Mouse (Mus musculus) erythroblast, embryonic 14.5 days (primary cell): ENCODE measurements at regions not wholly inside any gene's neighbourhood (a gene's known extent, or its start where the extent isn't known, plus 50 kb on each side); places are given as distances from the start of the nearest gene placed in this dataset.

ENCODE experiments used
- H3K27me3 ChIP-seq: 2 replicates; pipeline ENCODE4 v1.6.1; 2012; ENCODE audit warnings: inconsistent platforms; ENCODE audit not compliant: control insufficient read depth
- H3K36me3 ChIP-seq: 2 replicates; pipeline ENCODE4 v1.6.1; 2012; ENCODE audit warnings: mild to moderate bottlenecking, inconsistent platforms; ENCODE audit not compliant: control insufficient read depth
- H3K4me1 ChIP-seq: 2 replicates; pipeline ENCODE4 v1.6.1; 2012; ENCODE audit warnings: inconsistent platforms; ENCODE audit not compliant: control insufficient read depth
- H3K4me3 ChIP-seq: replicated peaks from 2 replicates; pipeline ENCODE3; 2012; ENCODE audit warnings: moderate library complexity, mild to moderate bottlenecking, inconsistent platforms
- H3K9me3 ChIP-seq: 2 replicates; pipeline ENCODE4 v1.6.1; 2012; ENCODE audit warnings: low read length, inconsistent platforms, mixed read lengths; ENCODE audit not compliant: control insufficient read depth
- GATA1 ChIP-seq: IDR thresholded peaks from 2 replicates; pipeline ENCODE4 v1.6.1; 2012; ENCODE audit warnings: low read length, inconsistent platforms, mixed read lengths
- TAL1 ChIP-seq: IDR thresholded peaks from 3 replicates; pipeline ENCODE4 v1.6.1; 2012; ENCODE audit warnings: low read length, inconsistent platforms, mixed read lengths

GRCm38 (mm10) chr16:24183216-24183615 lies 194.6 kb upstream of the Bcl6 start:
- TF ChIP-seq TAL1 (no peak), GATA1 (no peak)
- no peaks in the 10 kb centered on the region for H3K36me3 ChIP-seq
- no peaks in the 10 kb centered on the region for H3K9me3 ChIP-seq
- H3K27me3 ChIP-seq, result no peaks in the 10 kb centered on the region
- H3K4me3 ChIP-seq, result no peak overlapping the region
- H3K4me1 ChIP-seq, result no peaks in the 10 kb centered on the region

- H3K27me3 ChIP-seq, result no peaks in the 10 kb centered on the region
- TF ChIP-seq TAL1, result no peak
- no peak for TF ChIP-seq GATA1
- no peaks in the 10 kb centered on the region for H3K4me1 ChIP-seq
- no peaks in the 10 kb centered on the region for H3K9me3 ChIP-seq
- no peaks in the 10 kb centered on the region for H3K36me3 ChIP-seq
- H3K4me3 ChIP-seq, result no peak overlapping the region
These were observed 192.7 kb upstream of the Bcl6 start for GRCm38 (mm10) chr16:24181388-24181787.

GRCm38 (mm10) chr16:24180666-24181065 lies 192.0 kb upstream of the Bcl6 start:
- H3K4me3 ChIP-seq, result no peak overlapping the region
- no peaks in the 10 kb centered on the region for H3K27me3 ChIP-seq
- H3K36me3 ChIP-seq, result no peaks in the 10 kb centered on the region

GRCm38 (mm10) chr16:24177564-24177963 lies 188.9 kb upstream of the Bcl6 start:
- H3K4me3 ChIP-seq, result no peak overlapping the region
- TF ChIP-seq TAL1, result no peak
- TF ChIP-seq GATA1, result no peak
- no peaks in the 10 kb centered on the region for H3K27me3 ChIP-seq
- H3K9me3 ChIP-seq, result no peaks in the 10 kb centered on the region
- H3K36me3 ChIP-seq, result no peaks in the 10 kb centered on the region
- no peaks in the 10 kb centered on the region for H3K4me1 ChIP-seq

More at GRCm38 (mm10) chr16:24180666-24181065, 192.0 kb upstream of the Bcl6 start:
- no peaks in the 10 kb centered on the region for H3K9me3 ChIP-seq
- TF ChIP-seq GATA1, result no peak
- TF ChIP-seq TAL1, result no peak
- no peaks in the 10 kb centered on the region for H3K4me1 ChIP-seq

- no peaks in the 10 kb centered on the region for H3K9me3 ChIP-seq
- no peaks in the 10 kb centered on the region for H3K4me1 ChIP-seq
- no peaks in the 10 kb centered on the region for H3K27me3 ChIP-seq
- H3K4me3 ChIP-seq, result no peak overlapping the region
- H3K36me3 ChIP-seq, result no peaks in the 10 kb centered on the region
- TF ChIP-seq TAL1 (no peak), GATA1 (no peak)
These were observed 188.5 kb upstream of the Bcl6 start for GRCm38 (mm10) chr16:24177131-24177530.

GRCm38 (mm10) chr16:24176057-24176456 lies 187.4 kb upstream of the Bcl6 start:
- no peaks in the 10 kb centered on the region for H3K27me3 ChIP-seq
- no peaks in the 10 kb centered on the region for H3K36me3 ChIP-seq
- no peak for TF ChIP-seq TAL1
- no peak for TF ChIP-seq GATA1
- no peaks in the 10 kb centered on the region for H3K9me3 ChIP-seq
- no peaks in the 10 kb centered on the region for H3K4me1 ChIP-seq
- H3K4me3 ChIP-seq, result no peak overlapping the region

- Histone ChIP-seq H3K27me3 (no peaks in the 10 kb centered on the region), H3K9me3 (no peaks in the 10 kb centered on the region), H3K4me3 (no peak overlapping the region), H3K36me3 (no peaks in the 10 kb centered on the region), H3K4me1 (no peaks in the 10 kb centered on the region)
- TF ChIP-seq TAL1 (no peak), GATA1 (no peak)
These were observed 186.6 kb upstream of the Bcl6 start for GRCm38 (mm10) chr16:24175235-24175760.

GRCm38 (mm10) chr16:24174595-24174994 lies 185.9 kb upstream of the Bcl6 start:
- Histone ChIP-seq H3K27me3 (no peaks in the 10 kb centered on the region), H3K4me3 (no peak overlapping the region), H3K36me3 (no peaks in the 10 kb centered on the region), H3K4me1 (no peaks in the 10 kb centered on the region), H3K9me3 (no peaks in the 10 kb centered on the region)
- TF ChIP-seq GATA1 (no peak), TAL1 (no peak)

- TF ChIP-seq TAL1 (no peak), GATA1 (no peak)
These were observed 185.3 kb upstream of the Bcl6 start for GRCm38 (mm10) chr16:24173783-24174518.

More at GRCm38 (mm10) chr16:24173783-24174518, 185.3 kb upstream of the Bcl6 start:
- Histone ChIP-seq H3K4me3 (no peak overlapping the region), H3K27me3 (no peaks in the 10 kb centered on the region), H3K36me3 (no peaks in the 10 kb centered on the region), H3K4me1 (no peaks in the 10 kb centered on the region), H3K9me3 (no peaks in the 10 kb centered on the region)
